Mouse (Mus musculus) Patski (cell line): ENCODE data around the gene Hbq1b. TPM values are rescaled to one million over a fixed set of nuclear protein-coding genes. Genes with fewer than 3 reads are reported as not detected.

Source experiments
- ATAC-seq: fragments of 100-300 bp; one replicate; pipeline ENCODE4 v1.8.0; 2021
- CTCF ChIA-PET: fragments of 350-600 bp; sonication (Branson Sonifier 250); formaldehyde crosslinking; loops from one replicate; lab custom pipeline; 2022; ENCODE audit warnings: inconsistent platforms; lab: Charles Lee
- POLR2A ChIA-PET: fragments of 350-600 bp; sonication (Branson Sonifier 250); formaldehyde crosslinking; loops from one replicate; lab custom pipeline; 2022; ENCODE audit warnings: antibody characterized with exemption, inconsistent platforms; lab: Charles Lee
- DNase-seq: peaks from one replicate; pipeline ENCODE4 v3.0.0-alpha.2; 2011; ENCODE audit warnings: low read depth, low spot score
- H3K27me3 ChIP-seq: fragments of 371-371 bp; one replicate; pipeline ENCODE4 v1.5.1; 2021
- CTCF ChIP-seq: fragments of 100-300 bp; IDR thresholded peaks from one replicate; pipeline ENCODE4 v1.5.1; 2021
- in situ Hi-C: fragments of 300-500 bp; cut with MboI; formaldehyde crosslinking; loops from 3 replicates; pipeline ENCODE4 v1.11.1; 2018; ENCODE audit warnings: low pct_unique_long_range_greater_than_20kb, mixed read lengths
- polyA plus RNA-seq: library from polyadenylated mRNA; unstranded; gene quantifications from one replicate; pipeline ENCODE4 v1.2.3, GENCODE M21; 2021

The Hbq1b gene
- polyA plus RNA-seq, 1 experiment from 2014 or later = not detected

GRCm38 (mm10) chr11:32324609-32325008, 37.8 kb downstream of the Hbq1b start:
- H3K27me3 ChIP-seq = peaks cover 31% of the 10 kb centered on the region
- POLR2A ChIA-PET = no interaction called here
- CTCF ChIA-PET = interaction anchor here (0.9 to 2.2 kb wide), 9 partner anchors 9 to 142 kb away, joined by 3 to 14 read pairs (median 5); no protein-coding TSS in a partner anchor
- ATAC-seq (peak; percentile 59), DNase-seq (no peak)
- in situ Hi-C loops = no loop called here
- TF ChIP-seq CTCF = peak; percentile 85

DNA sequence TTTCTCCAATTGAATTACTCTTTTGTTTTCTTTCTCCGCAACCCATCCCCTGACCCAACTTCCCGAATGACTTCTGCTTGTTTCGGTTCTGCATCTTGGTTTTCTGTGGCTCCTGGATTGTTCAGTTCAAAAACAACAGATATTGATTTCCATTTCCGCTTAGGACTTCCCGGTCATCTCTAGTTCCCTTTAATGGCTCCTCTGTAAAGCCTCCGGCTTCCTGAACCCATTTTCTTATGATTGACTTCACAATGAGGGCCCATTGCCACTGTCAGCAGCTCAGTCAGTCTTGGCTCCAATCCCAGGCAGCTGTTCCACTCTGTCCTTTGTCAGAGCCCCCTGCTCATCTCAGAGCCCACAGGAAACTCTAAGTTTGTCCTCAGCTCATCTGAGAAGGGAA, 44.3 kb downstream of the Hbq1b start:
- CTCF ChIA-PET = interaction anchor here (1.3 to 1.5 kb wide), 2 partner anchors 10 to 11 kb away, joined by 3 to 4 read pairs; no protein-coding TSS in a partner anchor
- in situ Hi-C loops = no loop called here
- peaks cover 17% of the 10 kb centered on the region for H3K27me3 ChIP-seq
- ATAC-seq (no peak), DNase-seq (no peak)
- TF ChIP-seq CTCF = no peak
- POLR2A ChIA-PET = interaction anchor here (0.6 to 0.7 kb wide), 2 partner anchors 18 to 55 kb away, joined by 3 to 4 read pairs; partner anchors contain the start of gene Hba-x

DNA sequence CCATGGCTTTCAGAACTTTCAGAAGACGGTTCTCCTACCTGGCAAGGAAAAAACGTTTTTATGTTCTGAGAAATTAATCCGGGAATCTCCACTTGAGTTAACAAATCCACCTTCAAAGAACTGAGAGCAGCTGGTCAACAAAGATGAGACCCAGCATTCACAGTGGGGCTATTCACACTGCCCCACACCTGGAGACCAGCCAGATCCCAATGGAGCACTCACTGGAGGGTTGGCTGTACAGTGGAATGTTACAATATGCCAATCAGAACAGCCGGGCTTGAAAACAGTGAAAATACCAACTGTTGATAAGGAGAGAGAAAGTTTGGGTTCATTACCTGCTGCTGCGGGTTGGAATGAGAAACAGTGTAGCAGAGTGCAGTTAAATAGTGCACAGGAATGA, 45.1 kb downstream of the Hbq1b start:
- peaks cover 10% of the 10 kb centered on the region for H3K27me3 ChIP-seq
- no peak for ATAC-seq
- ChIA-PET POLR2A (no interaction called here), CTCF (no interaction called here)
- in situ Hi-C loops = no loop called here
- no peak for DNase-seq
- no peak for TF ChIP-seq CTCF

- ChIA-PET POLR2A (no interaction called here), CTCF (interaction anchor here (1.3 to 2.8 kb wide), 3 partner anchors 9 to 12 kb away, joined by 5 to 14 read pairs (median 9); no protein-coding TSS in a partner anchor)
- in situ Hi-C loops = no loop called here
- H3K27me3 ChIP-seq = peaks cover 7% of the 10 kb centered on the region
- no peak for ATAC-seq
- TF ChIP-seq CTCF = no peak
- no peak for DNase-seq
These were observed 46.5 kb downstream of the Hbq1b start for GRCm38 (mm10) chr11:32333235-32333634.

DNA sequence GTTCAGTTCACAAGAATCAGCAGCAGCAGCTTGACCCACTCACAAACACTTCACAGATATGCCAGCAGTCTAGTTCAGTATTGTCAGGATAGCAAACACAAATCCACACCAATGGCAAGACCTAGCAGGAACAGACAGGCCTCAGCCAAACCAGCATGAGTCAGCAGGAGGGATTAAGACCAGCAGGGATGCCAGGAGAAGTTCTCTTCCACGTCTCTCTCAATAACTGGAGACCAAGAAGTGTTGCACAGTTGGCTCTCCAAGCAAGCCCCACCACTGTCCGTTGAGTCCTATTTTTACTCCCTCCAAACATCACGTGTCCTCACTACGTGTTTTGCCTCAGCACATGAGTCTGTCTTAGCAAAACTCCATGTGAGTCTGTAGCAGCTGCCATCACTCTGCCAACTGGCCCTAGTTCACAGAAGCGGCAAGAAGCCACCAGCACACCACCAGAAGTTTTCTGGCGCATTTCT, 49.7 kb downstream of the Hbq1b start:
- CTCF ChIA-PET = interaction anchor here (2.2 kb wide), 1 partner anchor 12 kb away, joined by 6 read pairs; no protein-coding TSS in a partner anchor

More for the DNA sequence above, 49.7 kb downstream of the Hbq1b start:
- DNase-seq (no peak), ATAC-seq (no peak)
- peaks cover 4% of the 10 kb centered on the region for H3K27me3 ChIP-seq
- in situ Hi-C loops = no loop called here
- no peak for TF ChIP-seq CTCF
- POLR2A ChIA-PET = no interaction called here

Other genes with a start within 250 kb of the Hbq1b start
- gene Il9r, start 86.7 kb upstream of the Hbq1b start, polyA plus RNA-seq = not detected
- gene Snrnp25, start 81.5 kb upstream of the Hbq1b start, polyA plus RNA-seq = 32.0 TPM
- gene Rhbdf1, start 64.7 kb upstream of the Hbq1b start, polyA plus RNA-seq = 50.8 TPM
- gene Mpg, start 60.5 kb upstream of the Hbq1b start, polyA plus RNA-seq = 26.3 TPM
- 46.7 TPM for gene Nprl3, start 19.3 kb upstream of the Hbq1b start, polyA plus RNA-seq
- not detected for gene Hba-x, start 10.6 kb upstream of the Hbq1b start, polyA plus RNA-seq
- gene Hba-a1, start 3.5 kb upstream of the Hbq1b start, polyA plus RNA-seq = not detected
- not detected for gene Hba-a2, start 9.5 kb downstream of the Hbq1b start, polyA plus RNA-seq
- gene Hbq1a, start 13.1 kb downstream of the Hbq1b start, polyA plus RNA-seq = not detected
- gene Sh3pxd2b, start 60.9 kb downstream of the Hbq1b start, polyA plus RNA-seq = 38.4 TPM
- gene Ubtd2, start 168.4 kb downstream of the Hbq1b start, polyA plus RNA-seq = 22.4 TPM
- gene Efcab9, start 245.1 kb downstream of the Hbq1b start, polyA plus RNA-seq = 1.9 TPM
- 18.1 TPM for gene Stk10, start 246.3 kb downstream of the Hbq1b start, polyA plus RNA-seq